Mouse (Mus musculus) intestine, embryonic 14.5 days (tissue): Measurements from ENCODE around the gene Acd. TPM values are rescaled to one million over a fixed set of nuclear protein-coding genes. Genes with fewer than 3 reads are reported as not detected.

Experiments
- ATAC-seq: fragments of 200-750 bp; cut with Nextera tagmentation; replicated peaks from 2 replicates; pipeline ENCODE4 v1.8.0; 2017; ENCODE audit warnings: low read depth, moderate number of reproducible peaks, moderate TSS enrichment, moderate library complexity; ENCODE audit not compliant: low FRiP score, low TSS enrichment
- DNase-seq: peaks from one replicate; pipeline ENCODE4 v3.0.0-alpha.2; 2018; ENCODE audit warnings: low spot score
- H3K27ac ChIP-seq: fragments of 300-500 bp; sonication (generic); 2 replicates; pipeline ENCODE4 v1.5.1; 2014; ENCODE audit warnings: low read depth, mild to moderate bottlenecking, control low read depth
- H3K27me3 ChIP-seq: fragments of 300-500 bp; sonication (generic); replicated peaks from 2 replicates; pipeline ENCODE4 v1.6.1; 2014; ENCODE audit warnings: low read length, control low read depth; ENCODE audit not compliant: control insufficient read depth, insufficient read depth
- H3K36me3 ChIP-seq: fragments of 300-500 bp; sonication (generic); 2 replicates; pipeline ENCODE4 v1.6.1; 2014; ENCODE audit warnings: low read length, control low read depth; ENCODE audit not compliant: control insufficient read depth, insufficient read depth
- H3K4me1 ChIP-seq: fragments of 300-500 bp; sonication (generic); replicated peaks from 2 replicates; pipeline ENCODE4 v1.6.1; 2014; ENCODE audit warnings: low read length, control low read depth, mixed read lengths; ENCODE audit not compliant: control insufficient read depth, insufficient read depth
- H3K4me2 ChIP-seq: fragments of 300-500 bp; sonication (generic); 2 replicates; pipeline ENCODE4 v1.6.1; 2014; ENCODE audit warnings: low read length
- H3K4me3 ChIP-seq: fragments of 300-500 bp; sonication (generic); 2 replicates; pipeline ENCODE4 v1.5.1; 2014; ENCODE audit warnings: low read depth, low read length, control low read depth, mixed read lengths
- H3K9ac ChIP-seq: fragments of 300-500 bp; sonication (generic); 2 replicates; pipeline ENCODE4 v1.6.1; 2014; ENCODE audit warnings: mild to moderate bottlenecking, low read length
- H3K9me3 ChIP-seq: fragments of 300-500 bp; sonication (generic); 2 replicates; pipeline ENCODE4 v1.6.1; 2016; ENCODE audit warnings: low read length, control low read depth; ENCODE audit not compliant: control insufficient read depth
- WGBS: fragments of 180-500 bp; shearing (Covaris S2); extraction: QIAGEN DNeasy Blood & Tissue Kit; methylation state at CpG from one replicate; pipeline ENCODE4 v1.1.7; 2014; 5-methylcytosine and 5-hydroxymethylcytosine counted together
- polyA plus RNA-seq: library from polyadenylated mRNA; unstranded; fragments of >200 nt; fragmentation: Nextera tagmentation; extraction: Ambion mirVana; gene quantifications from 2 replicates; pipeline ENCODE4 v1.2.1, GENCODE M21; 2014

Acd gene
- polyA plus RNA-seq, 1 experiment from 2014 or later = 61.8 TPM

DNA sequence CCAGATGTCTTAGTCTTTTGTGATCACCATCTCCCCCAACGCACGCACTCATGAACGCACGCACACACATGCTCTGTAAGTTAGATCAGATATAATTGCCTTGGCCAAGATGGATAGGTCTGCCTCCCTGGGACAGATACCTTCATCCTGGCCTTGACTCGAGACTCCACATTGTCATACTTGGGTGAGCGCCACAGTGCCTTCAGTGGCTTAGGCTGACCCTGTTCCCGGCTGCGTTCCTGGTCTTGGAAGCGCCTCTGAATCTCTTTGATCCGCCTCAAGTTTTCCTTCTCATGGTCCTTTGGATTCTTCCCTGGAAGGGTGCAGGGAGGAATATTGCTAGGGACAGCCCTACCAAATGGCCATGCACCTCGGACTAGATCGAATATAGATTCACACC is 5.5 kb upstream of the Acd start:
- WGBS = 80% methylated on average over 12 of the region's 12 CpGs
- no peaks in the 10 kb centered on the region for H3K9me3 ChIP-seq
- peaks cover 13% of the 10 kb centered on the region for H3K36me3 ChIP-seq
- ATAC-seq = no peak
- H3K27ac ChIP-seq = no peak overlapping the region
- H3K27me3 ChIP-seq = no peaks in the 10 kb centered on the region
- H3K4me2 ChIP-seq = peak overlapping the region; percentile 95
- H3K4me1 ChIP-seq = 0 out of 2 replicates have a peak, but pooled peaks cover 11% of the 10 kb centered on the region
- H3K9ac ChIP-seq = no peak overlapping the region
- no peak overlapping the region for H3K4me3 ChIP-seq
- no peak for DNase-seq

DNA sequence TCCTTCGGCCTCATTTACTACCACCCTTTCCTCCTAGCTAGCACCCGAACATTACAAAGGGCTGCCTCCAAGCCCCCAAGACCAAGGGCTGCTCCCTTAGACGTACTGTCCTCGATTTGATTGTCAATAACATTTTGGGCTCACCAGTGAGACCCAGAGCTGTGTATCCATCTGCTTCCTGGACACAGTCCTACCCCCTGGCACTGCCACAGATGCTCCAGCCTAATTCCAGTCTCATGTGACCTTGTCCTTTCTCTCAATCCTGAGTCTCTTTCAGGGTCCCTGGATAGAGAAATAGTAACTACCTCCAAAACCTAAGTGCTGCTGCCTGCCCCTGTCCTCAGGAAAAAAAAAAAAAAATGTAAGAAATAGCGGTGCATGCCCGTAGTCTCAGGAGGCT is 4.1 kb upstream of the Acd start:
- Histone ChIP-seq H3K9ac (no peak overlapping the region), H3K27ac (no peak overlapping the region), H3K9me3 (no peaks in the 10 kb centered on the region), H3K36me3 (peaks cover 13% of the 10 kb centered on the region), H3K4me3 (no peak overlapping the region), H3K4me2 (no peak overlapping the region), H3K27me3 (no peaks in the 10 kb centered on the region), H3K4me1 (peaks cover 15% of the 10 kb centered on the region; the same call in 1 of the 2 replicates)
- ATAC-seq = no peak
- DNase-seq = no peak
- 84% methylated on average over 6 of the region's 6 CpGs for WGBS

DNA sequence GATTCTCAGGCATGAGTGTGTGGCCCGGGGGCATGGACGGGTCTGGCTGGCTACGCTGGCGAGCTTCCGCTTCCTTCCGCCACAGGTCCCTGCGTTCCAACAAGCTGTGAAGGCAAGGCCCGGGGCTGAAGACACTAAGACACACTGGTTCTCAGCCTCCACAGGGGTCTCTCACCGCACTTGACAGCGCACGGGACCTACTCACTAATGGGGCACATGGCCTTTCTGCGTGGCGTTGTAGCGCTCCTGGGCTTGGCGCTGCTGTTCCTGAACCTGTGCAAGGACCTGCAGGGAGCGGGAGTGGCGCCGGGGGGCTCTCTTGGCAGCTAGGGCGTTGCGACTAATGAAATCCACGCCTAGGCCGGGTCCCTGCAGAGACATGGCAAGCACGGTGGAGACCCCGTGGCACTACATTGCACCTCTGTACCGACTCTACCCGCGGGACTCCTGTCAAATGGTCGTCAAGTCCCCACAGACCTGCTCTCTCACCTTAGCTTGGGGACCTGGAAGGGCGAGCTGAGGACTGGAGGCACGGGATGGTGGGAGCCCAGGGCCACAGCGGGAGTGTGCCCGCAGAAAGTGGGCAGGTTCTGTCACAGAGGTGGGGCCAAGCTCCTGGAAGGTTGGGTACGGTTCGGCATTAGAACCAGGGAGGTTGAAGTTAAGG is 3.4 kb upstream of the Acd start:
- ATAC-seq (no peak), DNase-seq (no peak)
- Histone ChIP-seq H3K9ac (no peak overlapping the region), H3K27ac (no peak overlapping the region), H3K9me3 (no peaks in the 10 kb centered on the region), H3K4me2 (no peak overlapping the region), H3K27me3 (no peaks in the 10 kb centered on the region), H3K4me1 (peaks cover 17% of the 10 kb centered on the region; the same call in 1 of the 2 replicates), H3K36me3 (peaks cover 13% of the 10 kb centered on the region), H3K4me3 (no peak overlapping the region)
- whole genome bisulfite sequencing = 92% methylated on average over 34 of the region's 34 CpGs

DNA sequence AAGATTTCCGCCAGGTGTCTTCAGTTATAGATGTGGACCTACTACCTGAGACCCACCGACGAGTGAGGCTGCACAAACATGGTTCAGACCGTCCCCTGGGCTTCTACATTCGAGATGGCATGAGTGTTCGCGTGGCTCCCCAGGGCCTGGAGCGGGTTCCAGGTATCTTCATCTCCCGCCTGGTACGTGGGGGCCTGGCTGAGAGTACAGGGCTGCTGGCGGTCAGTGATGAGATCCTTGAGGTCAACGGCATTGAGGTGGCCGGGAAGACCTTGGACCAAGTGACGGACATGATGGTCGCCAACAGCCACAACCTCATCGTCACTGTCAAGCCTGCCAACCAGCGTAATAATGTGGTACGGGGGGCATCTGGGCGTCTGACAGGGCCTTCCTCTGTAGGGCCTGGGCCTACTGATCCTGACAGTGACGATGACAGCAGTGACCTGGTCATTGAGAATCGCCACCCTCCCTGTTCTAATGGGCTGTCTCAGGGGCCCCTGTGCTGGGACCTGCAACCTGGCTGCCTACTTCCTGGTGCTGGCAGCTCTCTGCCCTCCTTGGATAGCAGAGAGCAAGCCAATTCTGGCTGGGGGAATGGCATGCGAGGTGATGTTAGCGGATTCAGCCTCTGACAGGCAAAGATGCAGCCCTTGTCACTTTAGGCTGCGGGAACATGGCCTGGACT is 2.0 kb upstream of the Acd start:
- Histone ChIP-seq H3K9ac (no peak overlapping the region), H3K4me1 (peaks cover 17% of the 10 kb centered on the region; the same call in 1 of the 2 replicates), H3K27me3 (no peaks in the 10 kb centered on the region), H3K27ac (no peak overlapping the region), H3K4me3 (no peak overlapping the region), H3K9me3 (no peaks in the 10 kb centered on the region), H3K4me2 (no peak overlapping the region), H3K36me3 (peaks cover 20% of the 10 kb centered on the region)
- 91% methylated on average over 24 of the region's 24 CpGs for WGBS
- ATAC-seq (no peak), DNase-seq (no peak)

DNA sequence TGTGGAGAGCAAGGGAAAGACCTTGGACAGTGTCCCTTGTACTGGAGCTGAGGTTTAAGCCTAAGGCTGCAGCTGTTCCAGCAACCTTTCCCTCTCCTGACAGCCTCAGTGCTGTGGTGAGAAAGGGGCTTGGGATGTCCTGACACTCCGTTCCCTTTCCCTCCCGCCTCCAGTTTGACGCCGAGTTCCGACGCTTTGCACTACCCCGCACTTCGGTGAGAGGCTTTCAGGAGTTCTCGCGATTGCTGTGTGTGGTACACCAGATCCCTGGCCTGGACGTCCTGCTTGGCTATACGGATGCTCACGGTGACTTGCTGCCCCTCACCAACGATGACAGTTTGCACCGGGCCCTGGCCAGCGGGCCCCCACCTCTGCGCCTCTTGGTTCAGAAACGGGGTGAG is 1.1 kb upstream of the Acd start:
- Histone ChIP-seq H3K4me1 (peaks cover 15% of the 10 kb centered on the region; the same call in 1 of the 2 replicates), H3K27ac (peak overlapping the region; percentile 89; the same call in 1 of the 2 replicates), H3K27me3 (no peaks in the 10 kb centered on the region), H3K9me3 (no peaks in the 10 kb centered on the region), H3K4me2 (peak overlapping the region; percentile 95), H3K4me3 (peak overlapping the region; percentile 68), H3K36me3 (peaks cover 29% of the 10 kb centered on the region), H3K9ac (peak overlapping the region; percentile 52; the same call in 1 of the 2 replicates)
- 48% methylated on average over 18 of the region's 18 CpGs for WGBS
- ATAC-seq (no peak), DNase-seq (no peak)

DNA sequence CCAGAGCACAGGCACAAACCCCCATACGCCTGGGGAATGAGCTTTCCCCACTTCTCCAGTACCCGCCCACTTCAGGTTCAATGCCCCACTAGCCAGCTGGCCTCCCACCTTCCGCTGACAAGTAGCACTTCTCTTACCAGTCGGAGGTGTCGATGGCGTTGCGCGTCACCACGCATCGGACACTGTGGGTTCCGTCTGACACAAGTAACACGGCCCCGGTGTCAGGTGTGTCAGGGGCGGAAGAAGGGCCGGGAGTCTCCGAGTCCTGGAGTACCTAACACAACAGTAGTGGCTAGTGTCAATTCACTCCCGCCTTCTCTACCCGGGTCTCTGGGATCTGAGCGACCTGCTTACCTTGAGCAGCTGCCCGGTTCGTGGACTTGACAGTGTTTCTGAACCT is 336 bp downstream of the Acd start:
- ATAC-seq (peak; percentile 48), DNase-seq (no peak)
- H3K27me3 ChIP-seq = no peaks in the 10 kb centered on the region
- H3K9ac ChIP-seq = peak overlapping the region; percentile 52
- H3K36me3 ChIP-seq = peaks cover 34% of the 10 kb centered on the region
- H3K4me3 ChIP-seq = peak overlapping the region; percentile 68
- WGBS = under 1% methylated on average over 21 of the region's 21 CpGs
- H3K27ac ChIP-seq = peak overlapping the region; percentile 89; the same call in 1 of the 2 replicates
- H3K4me1 ChIP-seq = peaks cover 12% of the 10 kb centered on the region; the same call in 1 of the 2 replicates
- H3K4me2 ChIP-seq = peak overlapping the region; percentile 95
- H3K9me3 ChIP-seq = no peaks in the 10 kb centered on the region

DNA sequence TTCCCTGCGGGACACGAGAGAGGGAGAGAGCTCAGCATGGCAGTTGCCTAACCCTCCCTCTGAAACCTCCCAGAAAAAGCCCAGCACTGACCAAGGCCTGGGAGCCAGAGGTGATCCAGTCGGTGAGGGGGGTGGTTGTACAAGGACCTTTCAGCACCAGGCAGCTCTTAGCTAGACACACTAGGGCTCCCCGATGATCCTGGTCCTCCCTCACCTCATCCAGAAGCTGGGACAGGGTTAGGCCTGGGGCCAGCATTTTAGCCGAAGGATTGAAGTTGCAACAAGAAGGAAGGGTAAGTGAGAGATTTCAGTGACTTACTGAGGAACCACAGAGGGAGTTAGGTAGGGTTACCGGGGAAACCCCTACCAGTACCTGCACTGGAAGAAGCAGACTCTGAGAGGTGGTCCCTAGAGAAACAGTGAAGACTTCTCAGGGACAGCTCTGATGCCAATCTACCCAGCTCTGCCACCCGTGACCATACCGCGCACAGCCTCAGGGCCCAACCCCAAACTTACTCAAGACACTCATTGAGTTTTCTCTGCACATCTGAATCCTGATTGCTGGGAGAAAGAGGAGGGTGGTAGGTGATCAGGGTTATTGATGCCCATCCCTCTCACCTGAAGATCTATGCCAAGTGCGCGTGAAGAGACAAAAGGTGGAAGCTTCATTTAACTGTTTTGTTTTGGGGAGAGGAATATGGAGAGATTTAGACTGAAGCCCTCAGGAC is 1.2 kb downstream of the Acd start:
- DNase-seq = no peak
- H3K36me3 ChIP-seq = peaks cover 34% of the 10 kb centered on the region
- peak overlapping the region; percentile 52; the same call in 1 of the 2 replicates for H3K9ac ChIP-seq
- H3K4me2 ChIP-seq = peak overlapping the region; percentile 95
- peak overlapping the region; percentile 68; the same call in 1 of the 2 replicates for H3K4me3 ChIP-seq
- WGBS = 91% methylated on average over 11 of the region's 11 CpGs
- no peaks in the 10 kb centered on the region for H3K9me3 ChIP-seq
- no peak overlapping the region for H3K27ac ChIP-seq
- 0 out of 2 replicates have a peak, but pooled peaks cover 3% of the 10 kb centered on the region for H3K27me3 ChIP-seq
- no peak for ATAC-seq
- peaks cover 12% of the 10 kb centered on the region; the same call in 1 of the 2 replicates for H3K4me1 ChIP-seq

DNA sequence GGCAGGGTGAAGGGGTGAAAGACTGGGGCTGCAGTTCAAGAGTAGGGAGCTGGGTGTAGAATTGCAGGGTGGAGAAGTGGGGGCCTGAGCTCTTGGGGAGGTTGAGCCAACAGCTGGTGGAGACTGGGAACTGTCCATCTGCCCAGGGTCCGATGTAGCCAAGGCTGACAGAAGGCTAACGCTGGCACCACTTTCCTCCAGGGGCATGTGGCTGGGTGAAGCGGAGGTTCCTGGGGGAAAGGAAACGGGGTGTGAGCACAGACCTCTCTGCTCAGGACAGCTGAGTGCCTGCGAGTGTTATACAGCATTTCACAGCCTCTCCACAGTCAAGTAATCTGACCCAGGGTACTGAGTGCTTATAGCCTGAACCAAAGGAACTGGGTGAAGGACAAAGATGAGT is 2.2 kb downstream of the Acd start:
- H3K27me3 ChIP-seq = 0 out of 2 replicates have a peak, but pooled peaks cover 3% of the 10 kb centered on the region
- H3K36me3 ChIP-seq = peaks cover 28% of the 10 kb centered on the region
- H3K9ac ChIP-seq = no peak overlapping the region
- ATAC-seq = no peak
- WGBS = 88% methylated on average over 5 of the region's 5 CpGs
- H3K27ac ChIP-seq = no peak overlapping the region
- no peak overlapping the region for H3K4me2 ChIP-seq
- H3K9me3 ChIP-seq = no peaks in the 10 kb centered on the region
- H3K4me1 ChIP-seq = peaks cover 19% of the 10 kb centered on the region
- DNase-seq = no peak
- H3K4me3 ChIP-seq = no peak overlapping the region
